Mouse (Mus musculus): Measurements from ENCODE around the gene Cnnm3. TPM values are rescaled to one million over a fixed set of nuclear protein-coding genes. Genes with fewer than 3 reads are reported as not detected.

The Cnnm3 gene
- total RNA-seq, 2 experiments from 2014 or later, result 36.1 to 39.5 TPM

GRCm38 (mm10) chr1:36573524-36573923 is 61.9 kb downstream of the Cnnm3 start:
- DNase-seq (ENCODE audit: low spot score in 2 of 2), result no peak

- DNase-seq (ENCODE audit: low spot score in 2 of 2), result no peak
These were observed 62.7 kb downstream of the Cnnm3 start for GRCm38 (mm10) chr1:36574196-36574955.

- DNase-seq (ENCODE audit: low spot score in 2 of 2), result no peak
These were observed 63.7 kb downstream of the Cnnm3 start for GRCm38 (mm10) chr1:36575347-36575746.

- no peak for DNase-seq (ENCODE audit: low spot score in 2 of 2)
These were observed 65.5 kb downstream of the Cnnm3 start for GRCm38 (mm10) chr1:36576991-36577675.

Small RNA genes within 50 kb of the gene (microRNA-seq; reads per million reads assigned to microRNA genes)
- 0 reads per million in 2 experiments for gene Gm47280

Other genes with a start within 250 kb of the Cnnm3 start
- gene Neurl3, start 237.2 kb upstream of the Cnnm3 start, total RNA-seq (2021), result under 1 TPM; 0.55 to 0.67 TPM
- gene Arid5a, start 204.1 kb upstream of the Cnnm3 start, total RNA-seq (2021), result 10 to 100 TPM; 17.2 to 19.9 TPM
- 10 to 100 TPM; 57.6 to 60.4 TPM for gene Kansl3, start 142.7 kb upstream of the Cnnm3 start, total RNA-seq (2021)
- gene Fer1l5, start 139.6 kb upstream of the Cnnm3 start, total RNA-seq (2021), result not detected
- gene Lman2l, start 66.6 kb upstream of the Cnnm3 start, total RNA-seq (2021), result 10 to 100 TPM; 51.3 to 57.7 TPM
- gene Cnnm4, start 40.2 kb upstream of the Cnnm3 start, total RNA-seq (2021), result 10 to 100 TPM; 16.8 to 18.2 TPM
- gene Ankrd23, start 25.0 kb downstream of the Cnnm3 start, total RNA-seq (2021), result 1 to 10 TPM; 6.1 to 7.5 TPM
- not detected for gene Gm42417, start 27.6 kb downstream of the Cnnm3 start, total RNA-seq (2021)
- 10 to 100 TPM; 12.2 to 14.2 TPM for gene Ankrd39, start 35.6 kb downstream of the Cnnm3 start, total RNA-seq (2021)
- gene Sema4c, start 46.5 kb downstream of the Cnnm3 start, total RNA-seq (2021), result 10 to 100 TPM; 17.6 to 20.8 TPM
- under 1 TPM; 0.41 to 0.52 TPM for gene Fam178b, start 171.3 kb downstream of the Cnnm3 start, total RNA-seq (2021)
- 100 to 1,000 TPM; 770 to 824 TPM for gene Cox5b, start 179.6 kb downstream of the Cnnm3 start, total RNA-seq (2021)
- under 1 TPM; 0.36 to 0.60 TPM for gene 4933424G06Rik, start 198.3 kb downstream of the Cnnm3 start, total RNA-seq (2021)
- 100 to 1,000 TPM; 215 to 223 TPM for gene Actr1b, start 202.6 kb downstream of the Cnnm3 start, total RNA-seq (2021)
- gene Zap70, start 249.9 kb downstream of the Cnnm3 start, total RNA-seq (2021), result 1 to 10 TPM; 4.7 TPM

All from layer of hippocampus, postnatal 14 days (tissue).